34 mouse cellular contexts compared by ENCODE assay signal in genomic region chr6:98288316-98288715, GRCm38 (mm10). TPM values are rescaled to one million over a fixed set of nuclear protein-coding genes. Genes with fewer than 3 reads are reported as not detected.
DNase-seq lines count a peak whose midpoint lies in the region; ATAC-seq and TF ChIP-seq lines count a peak whose summit lies in the region.
"Had no signal": no experiment of that assay in that cellular context is flagged by ENCODE, and none has a peak within 500 bp of the region (broad histone marks: within the 10 kb centered on the region; RNA-seq: fewer than 3 reads in every experiment).

No protein-coding gene starts in this region.

- peak; percentile 54 for ATAC-seq in frontal cortex, adult (ENCODE audit: low TSS enrichment)
- ATAC-seq: CD4-positive, CD25-positive, alpha-beta regulatory T cell, adult 4 months; hindbrain, postnatal 0 days; intestine, embryonic 15.5 days; midbrain, embryonic 15.5 days had no signal

- no peak for DNase-seq in frontal cortex, postnatal 14 days (ENCODE audit: low spot score in 2 of 2)
- peak; percentile 13 to 27 for DNase-seq in left cerebral cortex, postnatal 36 days (ENCODE audit: low spot score in 2 of 2)
- DNase-seq in left cerebral cortex, adult 11 months (ENCODE audit: low spot score), result no peak
- DNase-seq in ZHBTc4 (ENCODE audit: low read depth, low spot score), result peak; percentile 4
- DNase-seq in brain, embryonic 14.5 days (ENCODE audit: low read depth), result peak; percentile 66
- DNase-seq in embryo, embryonic 10.5 days (ENCODE audit: low spot score), result no peak
- DNase-seq: adrenal gland, postnatal 25 days; cerebellum, adult 2 months; cerebellum, postnatal 14 days; gastrocnemius, postnatal 25 days; heart, adult 11 months; heart, postnatal 36 days; kidney, adult 2 months; layer of hippocampus, adult 9-11 months; liver; lung, adult 2 months; lung, postnatal 10 days; thymus, postnatal 14 days had no signal

- TF ChIP-seq CTCF in brain, embryonic 14.5 days (IDR thresholded peaks at IDR 0.05; ENCODE audit: borderline replicate concordance, extremely low read depth, insufficient read depth, insufficient read length), result no peak

- intact Hi-C loops in left cerebral cortex, postnatal 36 days (cut with DNase I), result no loop called here

- TF ChIP-seq POLR2A in brain, embryonic 14.5 days (IDR thresholded peaks at IDR 0.05; ENCODE audit: borderline replicate concordance, extremely low read depth, insufficient read depth, insufficient read length, poor library complexity, severe bottlenecking), result no peak

RNA-seq across cellular contexts. Expression of gene Gm765, which starts 54.2 kb away (rescaled TPM):
- total RNA-seq in left cerebral cortex, postnatal 36 days (2021), result 1 to 10 TPM; 2.3 to 3.1 TPM
- polyA plus RNA-seq in brain, embryonic 14.5 days (2012; rRNA removed), result not detected in 2 replicates
- total RNA-seq: adrenal gland, postnatal 25 days; heart, postnatal 36 days; hindbrain, postnatal 0 days; megakaryocyte-erythroid progenitor cell, adult 5-6 weeks had no signal
- polyA plus RNA-seq: CD4-positive, CD25-positive, alpha-beta regulatory T cell, adult 4 months; embryonic facial prominence, embryonic 11.5 days; heart, embryonic 10.5 days; heart, embryonic 15.5 days; hindbrain, embryonic 12.5 days; intestine, embryonic 15.5 days; kidney, adult 2 months; kidney, postnatal 0 days; large intestine, adult 2 months; limb, embryonic 11.5 days; liver, embryonic 14.5 days; macrophage; midbrain, embryonic 15.5 days; stomach, embryonic 15.5 days had no signal

Comparison
In these comparisons a context has a peak if more than half of its experiments do, and no peak if none do; other contexts are left out.
1. DNase-seq: peak in left cerebral cortex, postnatal 36 days (2 of 2), ZHBTc4 (single experiment) and brain, embryonic 14.5 days (single experiment); none in frontal cortex, postnatal 14 days (0 of 2), left cerebral cortex, adult 11 months (single experiment) and embryo, embryonic 10.5 days (single experiment).